Mouse (Mus musculus) left cerebral cortex, postnatal 10 days (tissue): ENCODE measurements around the gene Tmem53. TPM values are rescaled to one million over a fixed set of nuclear protein-coding genes. Genes with fewer than 3 reads are reported as not detected.
A peak's percentile ranks its signal among the peaks of the same experiment; 100 is the strongest.

Experiments used
- DNase-seq, 2 experiments: peaks; one replicate each; pipeline ENCODE4 v3.0.0; 2021 to 2022; ENCODE audit warnings: low spot score in 2 of 2, mixed read lengths in 1 of 2; ENCODE audit errors: extremely low spot score in 1 of 2
- intact Hi-C: fragments of 180-260 bp; cut with DNase I; formaldehyde crosslinking; loops from one replicate; pipeline ENCODE4 v1.15.1; 2025
- total RNA-seq, 2 experiments: library from RNA; stranded (reverse); gene quantifications; 2 replicates each; pipeline ENCODE4 v1.2.3; 2021

Tmem53 gene
- 1 to 10 TPM; 2.0 to 3.2 TPM for total RNA-seq

GRCm38 (mm10) chr4:117251801-117252316 is at the start of gene Tmem53, which contains the start of gene Armh1:
Gene Tmem53, plus strand, starts transcription at chr4:117251951.
Gene Armh1, minus strand, starts transcription at chr4:117252125.
- DNase-seq = peak; percentile 64 to 93
- intact Hi-C loops = no loop called here

GRCm38 (mm10) chr4:117202046-117202991 is 49.4 kb upstream of the Tmem53 start:
- DNase-seq = peak; percentile 35 to 46
- intact Hi-C loops = no loop called here

- no peak for DNase-seq
- intact Hi-C loops = no loop called here
Observed at GRCm38 (mm10) chr4:117202992-117203354, 48.8 kb upstream of the Tmem53 start.

- DNase-seq = no peak
- intact Hi-C loops = no loop called here
Observed at GRCm38 (mm10) chr4:117209592-117209991, 42.2 kb upstream of the Tmem53 start.

- intact Hi-C loops = no loop called here
- DNase-seq = peak in 1 of 2 experiments; percentile 86
Observed at GRCm38 (mm10) chr4:117210147-117211074, 41.3 kb upstream of the Tmem53 start.

GRCm38 (mm10) chr4:117214250-117214649 is 37.5 kb upstream of the Tmem53 start:
- no peak for DNase-seq
- intact Hi-C loops = no loop called here

GRCm38 (mm10) chr4:117217029-117217428 is 34.7 kb upstream of the Tmem53 start:
- no peak for DNase-seq
- intact Hi-C loops = no loop called here

GRCm38 (mm10) chr4:117218517-117219219 is 33.1 kb upstream of the Tmem53 start:
- DNase-seq = peak; percentile 50 to 64
- intact Hi-C loops = no loop called here

GRCm38 (mm10) chr4:117220741-117221515 is 30.8 kb upstream of the Tmem53 start:
- no peak for DNase-seq
- intact Hi-C loops = no loop called here

- intact Hi-C loops = no loop called here
- DNase-seq = no peak
Observed at GRCm38 (mm10) chr4:117221836-117222235, 29.9 kb upstream of the Tmem53 start.

GRCm38 (mm10) chr4:117223001-117223400 is 28.8 kb upstream of the Tmem53 start:
- intact Hi-C loops = no loop called here
- no peak for DNase-seq

GRCm38 (mm10) chr4:117224122-117224521 is 27.6 kb upstream of the Tmem53 start:
- intact Hi-C loops = no loop called here
- no peak for DNase-seq

GRCm38 (mm10) chr4:117225250-117225649 is 26.5 kb upstream of the Tmem53 start:
- DNase-seq = no peak
- intact Hi-C loops = no loop called here

GRCm38 (mm10) chr4:117229590-117229989 is 22.2 kb upstream of the Tmem53 start:
- DNase-seq = no peak
- intact Hi-C loops = no loop called here

GRCm38 (mm10) chr4:117230331-117230730 is 21.4 kb upstream of the Tmem53 start:
- DNase-seq = no peak
- intact Hi-C loops = no loop called here

GRCm38 (mm10) chr4:117231208-117231607 is 20.5 kb upstream of the Tmem53 start:
- DNase-seq = no peak
- intact Hi-C loops = no loop called here

GRCm38 (mm10) chr4:117234166-117234741 is 17.5 kb upstream of the Tmem53 start:
- no peak for DNase-seq
- intact Hi-C loops = no loop called here

GRCm38 (mm10) chr4:117235822-117236221 is 15.9 kb upstream of the Tmem53 start:
- DNase-seq = no peak
- intact Hi-C loops = no loop called here
